Mouse (Mus musculus): ENCODE measurements around the gene Sh3rf1.
A peak's percentile ranks its signal among the peaks of the same experiment; 100 is the strongest.
"Not testable (repeated sequence)": the region's sequence is repeated elsewhere in the genome, so short reads cannot be mapped to it uniquely, and the experiment has no call there.

The Sh3rf1 gene

DNA sequence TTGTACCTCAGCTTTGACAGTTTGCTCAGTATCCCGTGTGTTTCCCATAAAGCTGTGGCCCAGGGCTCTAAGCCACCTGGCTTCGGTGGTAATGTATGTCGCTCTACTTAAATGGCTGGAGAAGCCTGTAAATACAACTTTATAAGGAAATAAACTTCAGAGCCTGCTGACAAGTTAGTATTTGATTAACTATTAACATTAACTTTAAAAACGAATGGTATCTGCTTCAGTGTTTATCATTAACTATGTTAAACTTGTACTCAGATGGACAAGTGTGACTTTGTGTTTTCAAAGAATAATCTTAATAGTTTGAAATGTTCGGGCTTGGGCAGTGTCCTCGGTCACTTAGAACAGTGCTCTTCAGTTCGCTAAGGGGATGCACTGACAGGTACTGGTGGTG is 151.5 kb downstream of the Sh3rf1 start:
- no peak for DNase-seq

DNA sequence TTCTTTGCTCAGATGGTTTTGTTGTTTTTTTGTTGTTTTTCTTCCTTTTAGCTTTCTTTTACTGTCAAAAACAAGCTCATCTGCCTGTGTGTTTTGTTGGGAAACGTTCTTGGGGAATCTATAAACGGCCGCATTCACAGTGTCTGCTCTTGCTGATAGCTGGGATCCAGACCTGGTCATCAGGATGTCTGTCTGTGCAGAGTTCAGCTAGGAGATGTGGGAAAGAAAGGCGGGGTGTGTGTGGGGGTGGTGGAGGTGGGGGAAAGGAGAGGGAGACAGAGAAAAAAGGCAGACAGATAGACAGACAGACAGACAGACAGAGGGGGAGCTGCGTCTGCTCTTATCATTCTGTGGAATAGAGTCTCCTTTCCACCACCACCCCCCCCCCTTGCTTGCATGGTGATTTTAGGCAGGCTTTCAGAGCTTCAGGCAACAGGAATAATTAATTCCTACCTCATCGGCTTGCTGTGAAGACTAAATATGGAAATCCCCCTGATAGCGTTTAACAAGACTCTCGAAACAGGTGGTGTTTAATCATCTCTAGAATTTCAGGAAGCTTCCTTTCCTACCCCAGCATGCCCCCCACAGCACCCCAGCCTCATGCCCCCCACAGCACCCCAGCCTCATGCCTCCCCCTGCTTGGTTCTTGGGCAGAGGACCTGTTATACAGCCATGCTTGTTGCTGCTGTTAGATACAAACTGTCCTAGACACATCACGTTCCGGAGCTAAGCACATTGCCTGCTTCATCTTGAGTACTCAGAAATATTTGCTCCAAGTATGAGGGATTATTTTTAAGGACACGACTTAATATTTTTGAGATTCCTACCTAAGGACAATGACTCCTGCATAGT is 155.4 kb downstream of the Sh3rf1 start:
- DNase-seq, result no peak

DNA sequence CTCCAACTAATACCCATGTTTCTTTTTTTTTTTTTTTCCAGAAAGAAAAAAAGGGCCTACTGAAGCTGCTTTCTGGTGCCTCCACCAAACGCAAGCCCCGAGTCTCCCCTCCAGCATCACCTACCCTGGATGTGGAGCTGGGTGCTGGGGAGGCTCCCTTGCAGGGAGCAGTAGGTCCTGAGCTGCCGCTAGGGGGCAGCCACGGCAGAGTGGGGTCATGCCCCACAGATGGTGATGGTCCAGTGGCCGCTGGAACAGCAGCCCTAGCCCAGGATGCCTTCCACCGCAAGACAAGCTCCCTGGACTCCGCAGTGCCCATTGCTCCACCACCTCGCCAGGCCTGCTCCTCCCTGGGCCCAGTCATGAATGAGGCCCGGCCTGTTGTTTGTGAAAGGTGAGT is 160.9 kb downstream of the Sh3rf1 start:
- peak; percentile 7 to 21 for DNase-seq

DNA sequence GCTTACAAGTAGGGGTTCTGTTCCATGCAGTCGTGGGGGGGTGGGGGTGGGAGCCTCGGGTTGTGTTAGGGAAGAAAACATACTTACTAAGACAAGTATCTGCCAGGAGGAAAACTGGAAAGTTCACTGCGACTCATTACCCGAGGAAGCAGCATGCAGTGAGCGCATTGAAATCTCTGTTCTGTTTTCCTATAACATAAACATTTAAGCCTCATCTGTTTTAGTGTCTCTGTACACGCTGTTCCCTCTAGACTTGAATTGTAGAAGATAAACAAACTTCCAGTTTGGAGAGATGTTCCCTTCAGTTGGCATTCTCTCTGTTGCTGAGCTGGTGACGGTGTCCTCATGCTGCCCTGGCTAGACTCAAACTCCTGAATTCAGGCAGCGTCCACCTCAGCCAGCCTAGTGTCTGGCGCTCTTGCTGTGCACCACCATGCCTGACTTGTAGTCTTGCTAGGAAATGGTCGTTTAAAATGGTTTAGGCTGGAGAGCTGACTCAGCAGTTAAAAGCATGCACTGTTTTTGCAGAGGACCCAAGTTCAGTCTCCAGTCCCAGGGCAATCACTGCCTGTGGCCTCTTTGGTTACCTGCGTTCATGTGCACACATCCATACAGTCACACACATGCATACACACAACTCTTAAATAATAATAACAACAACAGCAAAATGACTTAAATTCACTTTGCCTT is 162.0 kb downstream of the Sh3rf1 start:
- peak in 1 of 2 experiments; percentile 9 for DNase-seq

DNA sequence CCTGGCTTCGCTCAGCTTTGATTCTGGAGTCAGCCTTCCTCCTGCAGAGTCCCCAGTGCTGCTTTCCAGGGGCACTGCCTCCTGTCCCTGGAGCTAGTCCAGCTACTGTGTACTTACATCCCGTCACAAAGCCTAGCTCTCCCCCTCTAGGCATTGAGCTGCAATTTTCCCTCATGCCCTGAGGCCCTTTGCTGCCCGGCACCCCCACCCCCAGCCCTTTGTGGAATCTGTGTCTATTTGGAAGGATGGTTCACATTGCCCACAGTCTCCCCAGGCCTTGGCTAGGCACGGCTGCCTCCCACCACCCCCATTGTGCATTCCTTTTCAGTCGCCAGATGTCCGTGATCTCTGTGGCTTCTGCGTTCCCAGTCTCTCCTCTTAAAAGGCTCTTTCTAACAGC is 163.0 kb downstream of the Sh3rf1 start:
- DNase-seq, result peak; percentile 76 to 77

DNA sequence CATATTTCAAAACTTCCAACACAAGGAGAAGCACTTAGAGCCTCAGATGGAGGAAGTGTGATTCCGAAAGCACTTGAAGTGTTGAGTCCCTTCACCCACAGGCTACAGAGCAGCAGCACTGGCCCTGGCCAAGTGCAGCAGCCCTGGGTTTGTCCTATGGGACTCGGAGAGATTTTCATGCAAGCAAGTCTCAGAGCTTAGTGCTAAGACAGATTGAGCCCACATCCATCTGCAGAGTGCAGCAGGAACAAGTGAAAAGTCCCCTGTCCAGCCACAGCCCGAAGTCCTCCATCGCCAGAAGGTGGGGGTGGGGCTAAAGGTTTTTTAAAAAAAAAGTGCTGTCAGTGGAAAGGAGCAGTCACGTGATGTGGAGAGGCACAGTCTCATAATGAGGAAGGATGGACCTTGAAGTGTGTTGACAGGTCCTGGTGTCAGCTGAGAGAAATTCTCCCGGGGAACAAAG is 163.9 kb downstream of the Sh3rf1 start:
- DNase-seq, result peak; percentile 26 to 33

DNA sequence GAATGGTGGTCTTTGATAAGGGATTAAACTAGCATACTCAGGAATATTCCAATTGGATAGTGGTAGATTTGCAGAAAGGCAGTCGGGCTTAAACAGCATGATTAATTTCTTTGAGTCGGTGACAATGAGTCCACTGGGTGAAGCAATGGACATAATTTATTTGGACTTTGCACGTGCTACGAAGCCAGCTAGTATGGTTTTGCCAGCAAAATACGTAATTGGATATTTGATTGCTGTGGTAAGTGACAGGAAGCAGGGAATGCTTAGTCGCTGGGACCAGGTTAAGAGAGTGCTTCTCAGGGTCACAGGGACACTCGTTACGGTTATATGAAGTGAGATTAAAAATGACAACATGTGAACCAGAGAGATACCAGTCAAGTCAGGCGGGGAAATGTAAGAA is 164.7 kb downstream of the Sh3rf1 start:
- no peak for DNase-seq

DNA sequence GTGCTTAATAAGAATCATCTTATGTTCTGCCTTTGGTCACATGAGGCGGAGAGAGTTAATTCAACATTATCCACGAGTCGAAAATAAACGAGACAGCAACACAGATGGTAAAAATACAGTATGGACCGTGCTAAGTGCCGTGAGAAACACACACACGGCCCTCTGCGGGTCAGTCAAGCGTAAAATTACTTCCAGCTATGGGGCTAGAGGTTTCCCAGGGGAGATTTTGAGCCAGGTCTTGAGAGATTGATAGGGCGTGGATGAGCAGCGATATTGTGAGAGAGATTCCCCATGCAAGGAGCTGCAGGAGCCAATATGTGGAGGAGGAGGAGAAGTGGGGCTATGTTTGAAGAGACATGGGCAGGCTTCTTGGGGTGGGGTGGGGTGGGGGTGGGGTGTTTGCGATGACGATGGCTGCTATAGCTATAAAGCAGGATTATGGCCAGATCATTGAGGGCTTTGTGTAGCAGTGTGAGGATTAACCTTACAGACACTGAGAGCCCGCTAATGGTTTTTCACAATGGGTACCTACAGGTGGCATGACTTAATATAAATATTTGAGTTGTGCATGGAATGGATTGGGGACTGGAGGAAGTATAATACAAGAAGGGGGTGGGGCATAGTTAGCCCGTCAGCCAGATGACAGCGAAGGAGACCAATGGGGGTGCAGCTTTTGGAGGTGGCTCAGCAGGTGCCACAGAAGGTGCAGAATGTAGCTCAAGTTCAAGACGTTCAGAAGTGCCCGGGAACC is 166.8 kb downstream of the Sh3rf1 start:
- DNase-seq, result no peak

DNA sequence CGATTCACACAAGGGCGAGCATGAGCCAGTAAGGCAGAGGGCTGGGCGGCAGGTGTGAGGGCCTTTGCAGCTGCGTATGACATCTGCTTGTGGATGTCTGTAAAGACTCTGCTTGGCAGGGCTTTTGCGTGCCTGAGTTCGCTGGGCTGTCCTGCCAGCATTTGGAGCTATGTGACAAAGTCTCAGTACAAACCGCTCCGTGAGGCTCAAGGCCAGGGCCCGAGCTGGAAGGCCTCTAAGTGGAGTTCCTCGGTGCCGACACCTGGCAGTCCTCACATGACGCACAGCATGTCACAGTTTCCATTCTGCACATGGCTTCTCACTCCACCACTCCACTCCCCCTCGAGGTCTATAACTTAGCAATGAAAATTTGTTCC is 167.4 kb downstream of the Sh3rf1 start:
- DNase-seq, result peak; percentile 13 to 17

DNA sequence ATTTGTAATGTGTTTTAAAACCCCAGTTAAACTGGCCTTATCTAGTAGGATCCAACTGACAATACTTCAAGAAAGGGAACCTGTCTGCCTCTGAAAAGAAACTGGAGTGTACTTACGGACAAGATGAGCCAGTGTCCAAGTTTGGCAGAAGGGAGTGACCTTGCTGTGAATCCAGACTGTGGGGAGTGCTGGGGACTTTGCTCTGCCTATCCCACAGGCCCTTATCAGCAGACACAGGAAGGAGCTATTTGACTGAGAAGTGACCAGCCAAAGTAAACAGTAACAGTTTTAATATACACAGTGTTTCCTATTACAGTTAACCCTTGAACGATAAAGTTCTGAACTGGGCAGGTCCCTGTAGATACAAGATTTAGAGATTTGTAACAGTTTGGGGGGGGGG is 173.5 kb downstream of the Sh3rf1 start:
- no peak for DNase-seq

DNA sequence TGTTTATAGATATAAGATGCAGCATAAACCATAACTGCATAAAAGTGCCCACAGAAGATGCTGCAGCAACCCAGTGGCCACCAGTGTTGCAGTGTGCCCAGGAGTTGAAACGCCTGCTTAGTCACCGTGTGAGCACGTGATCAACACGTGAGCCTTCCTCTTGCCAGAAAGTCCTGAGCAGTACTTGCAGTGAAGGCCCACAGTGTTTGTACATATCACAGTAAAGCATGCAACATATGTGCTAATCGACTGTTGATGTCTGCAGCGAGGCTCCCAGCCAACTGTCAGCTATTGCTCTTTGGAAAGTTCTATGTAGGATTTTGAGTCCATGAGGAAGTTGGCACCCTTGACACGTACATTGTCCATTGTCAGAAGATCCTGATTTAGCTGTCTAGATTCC is 174.1 kb downstream of the Sh3rf1 start:
- no peak for DNase-seq

DNA sequence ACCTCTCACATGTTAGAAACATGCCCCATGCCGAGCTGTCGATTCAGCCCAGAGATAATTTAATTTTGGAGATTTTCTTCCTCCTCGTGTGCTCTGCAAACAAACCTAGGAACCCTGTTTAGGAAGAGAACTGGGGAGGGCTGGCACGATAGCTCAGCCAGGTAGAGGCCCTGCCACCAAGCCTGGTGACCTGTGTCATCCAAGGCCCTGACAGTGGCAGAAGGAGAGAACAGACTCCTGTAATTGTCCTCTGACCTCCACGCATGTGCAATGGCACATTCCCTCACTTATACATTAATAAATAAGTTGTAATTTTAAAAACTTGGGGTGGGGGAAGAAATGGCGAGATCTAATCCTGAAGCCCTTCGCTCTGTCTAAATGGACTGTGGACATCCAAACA is 179.2 kb downstream of the Sh3rf1 start:
- DNase-seq, result no peak

DNA sequence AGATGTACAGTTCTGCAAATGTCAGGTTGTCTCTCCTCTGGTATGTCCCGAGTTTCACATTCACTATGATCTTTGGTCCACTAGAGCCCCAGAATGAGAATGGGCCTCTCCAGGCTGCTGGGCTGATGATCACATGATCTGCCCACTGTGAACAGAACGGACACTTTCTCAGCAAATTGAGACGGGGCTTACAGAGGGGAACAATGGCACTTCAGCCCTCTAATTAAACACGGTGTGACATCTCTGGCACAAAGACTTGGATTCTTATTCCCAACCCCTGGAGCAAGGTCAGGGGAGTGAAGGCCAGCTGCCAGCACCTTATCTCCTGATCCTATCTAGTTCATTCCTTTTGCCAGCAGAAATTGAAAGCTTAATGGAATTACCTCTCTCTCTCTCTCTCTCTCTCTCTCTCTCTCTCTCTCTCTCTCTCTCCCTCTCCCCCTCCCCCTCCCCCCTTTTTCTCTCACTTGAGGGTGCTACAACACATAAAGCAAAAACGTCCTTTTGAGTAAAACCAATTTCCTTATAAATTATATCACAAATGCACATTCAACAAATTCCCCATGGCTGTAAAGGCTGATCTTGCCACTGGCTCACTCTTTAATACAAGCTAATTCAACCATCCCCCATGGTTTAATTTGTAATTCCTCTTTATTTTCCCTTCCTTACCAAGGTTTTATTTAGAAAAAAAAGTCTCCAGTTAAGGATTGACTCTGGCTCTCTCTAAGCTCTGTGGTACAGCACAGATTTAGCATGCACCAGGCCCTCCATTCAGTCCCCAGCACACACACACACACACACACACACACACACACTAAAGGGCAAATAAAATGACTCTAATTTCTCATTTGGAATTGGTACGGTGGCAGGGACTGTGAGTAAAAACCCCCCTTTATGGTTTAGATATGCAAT is 179.8 kb downstream of the Sh3rf1 start:
- no peak for DNase-seq

DNA sequence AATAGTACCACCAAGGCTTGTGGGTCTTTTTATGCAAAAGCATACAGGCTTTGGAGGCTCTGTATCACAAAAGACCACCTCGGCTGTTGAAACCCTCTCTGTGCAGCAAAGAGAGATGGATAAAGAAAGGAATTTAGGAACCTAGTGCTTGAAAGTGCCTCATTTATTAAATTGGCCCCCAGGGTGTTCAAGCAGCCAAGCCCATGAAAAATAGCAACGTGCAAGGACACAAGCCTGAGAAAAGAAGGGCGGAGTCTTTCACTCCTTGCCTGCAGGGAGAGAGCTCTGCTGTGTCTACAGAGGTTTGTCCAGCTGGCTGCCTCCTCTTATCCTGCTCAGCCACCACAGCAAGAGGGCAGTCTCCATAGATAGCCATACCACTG is 180.5 kb downstream of the Sh3rf1 start:
- DNase-seq, result no peak

DNA sequence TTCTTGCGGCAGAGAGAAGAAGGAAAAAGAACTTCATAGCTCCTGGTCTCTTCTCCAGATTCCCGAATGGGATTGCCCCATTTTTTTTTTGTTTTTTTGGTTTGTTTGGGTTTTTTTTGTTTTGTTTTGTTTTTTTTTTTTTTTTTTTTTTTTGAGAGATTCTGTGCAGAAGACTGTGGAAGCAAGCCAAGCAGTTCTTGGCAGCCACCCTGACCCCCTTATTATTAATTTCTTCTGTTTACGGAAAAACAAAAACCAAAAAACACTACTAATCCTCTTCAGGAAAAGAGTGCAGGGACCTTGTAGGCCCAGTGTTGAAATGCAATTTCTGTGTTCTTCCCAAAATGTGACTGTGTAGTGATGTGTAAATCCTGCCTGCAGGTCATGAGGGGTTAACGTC is 185.4 kb downstream of the Sh3rf1 start:
- DNase-seq, result no peak

DNA sequence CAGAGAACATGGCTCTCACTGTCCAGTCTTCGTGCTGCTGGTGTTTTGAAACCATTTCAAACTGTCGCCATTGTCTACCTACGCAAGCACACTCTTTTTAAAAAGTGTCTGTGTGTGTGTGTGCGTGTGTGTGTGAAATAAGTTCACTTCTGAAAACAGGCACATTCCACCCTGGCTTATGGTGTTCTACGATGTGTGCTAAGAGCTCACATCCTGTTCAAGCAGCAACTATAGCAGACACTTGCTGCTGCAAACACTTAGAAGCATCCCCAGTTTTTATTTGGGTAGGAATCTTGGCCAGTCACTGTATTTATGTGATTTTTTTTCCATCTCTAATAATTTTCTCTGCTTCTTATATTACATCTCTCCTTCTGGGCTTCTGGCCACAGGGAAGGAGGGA is 186.0 kb downstream of the Sh3rf1 start:
- not testable (repeated sequence) for DNase-seq

DNA sequence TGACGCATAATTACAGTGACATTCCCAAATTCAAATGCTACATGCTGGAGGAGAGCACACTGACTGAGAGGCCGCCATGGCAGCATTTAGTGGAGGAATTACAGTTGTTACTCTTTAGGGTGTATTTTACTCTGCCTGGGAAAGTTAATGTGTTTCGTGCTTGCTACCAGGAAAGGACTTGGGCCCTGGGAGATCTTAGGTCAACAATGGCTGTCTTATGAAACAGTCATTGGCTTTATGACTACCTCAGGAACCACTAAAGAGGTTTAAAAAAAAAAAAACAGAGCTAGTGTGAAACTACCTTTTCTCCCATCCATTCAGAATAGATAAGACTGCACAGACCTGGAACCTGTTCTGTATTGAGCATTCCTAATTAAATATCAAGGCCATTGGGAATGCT is 195.8 kb downstream of the Sh3rf1 start:
- DNase-seq, result no peak

DNA sequence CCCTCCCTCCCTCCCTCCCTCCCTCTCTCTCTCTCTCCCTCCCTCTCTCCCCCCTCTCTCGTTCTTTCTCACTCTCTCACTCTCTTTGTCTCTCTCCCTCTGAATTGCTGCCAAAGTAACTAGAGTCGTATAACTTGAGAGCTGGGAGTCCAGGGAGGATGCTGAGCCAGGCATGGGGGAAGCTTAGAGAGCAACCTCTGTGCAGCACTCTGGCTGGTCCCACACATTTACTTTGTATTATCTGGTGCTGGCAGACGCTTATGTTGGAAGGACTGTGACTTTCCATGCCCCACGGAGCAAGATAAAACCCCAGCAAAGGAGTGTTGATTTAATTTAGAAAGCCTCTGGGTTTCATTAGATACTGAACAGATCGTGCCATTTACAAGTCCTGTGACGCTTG is 196.5 kb downstream of the Sh3rf1 start:
- DNase-seq, result peak in 1 of 2 experiments; percentile 5

DNA sequence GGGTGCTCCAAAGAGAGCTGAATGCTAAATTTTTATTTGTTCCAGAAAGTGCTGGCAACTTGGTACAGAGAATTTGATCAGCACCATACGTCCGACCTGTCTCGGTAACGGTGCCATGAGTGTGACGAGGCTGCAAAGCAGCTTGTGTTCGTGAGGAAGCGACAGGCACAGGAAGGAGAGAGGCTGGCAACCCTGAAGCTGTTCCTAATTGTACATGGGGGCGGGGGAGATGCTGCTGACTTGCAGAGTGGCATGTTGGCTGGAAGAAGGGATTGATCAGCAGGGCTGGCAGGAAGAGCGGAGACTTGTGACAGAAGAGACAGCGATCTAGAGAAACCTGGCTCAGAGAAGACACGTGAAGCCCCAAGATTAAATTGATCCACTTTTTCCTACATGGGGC is 197.9 kb downstream of the Sh3rf1 start:
- DNase-seq, result peak; percentile 59

DNA sequence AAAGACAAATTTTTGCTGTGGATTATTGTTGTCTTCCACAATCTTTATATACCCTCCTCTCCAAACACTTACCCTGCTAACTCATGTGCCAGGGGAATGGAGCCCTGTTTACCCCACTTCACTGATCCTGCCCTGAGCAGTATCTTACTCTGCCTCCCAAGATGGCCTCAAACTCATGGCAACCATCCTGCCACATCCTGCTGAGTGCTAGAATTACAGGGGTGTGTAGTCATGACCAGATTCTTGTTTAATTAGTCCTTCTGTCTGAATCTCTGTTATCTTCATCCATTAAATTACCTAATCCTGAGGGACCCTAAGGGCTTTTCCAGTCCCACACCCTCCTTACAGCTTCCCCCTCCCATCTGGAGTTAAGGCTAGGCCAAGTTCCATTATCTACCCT is 201.5 kb downstream of the Sh3rf1 start:
- no peak for DNase-seq

DNA sequence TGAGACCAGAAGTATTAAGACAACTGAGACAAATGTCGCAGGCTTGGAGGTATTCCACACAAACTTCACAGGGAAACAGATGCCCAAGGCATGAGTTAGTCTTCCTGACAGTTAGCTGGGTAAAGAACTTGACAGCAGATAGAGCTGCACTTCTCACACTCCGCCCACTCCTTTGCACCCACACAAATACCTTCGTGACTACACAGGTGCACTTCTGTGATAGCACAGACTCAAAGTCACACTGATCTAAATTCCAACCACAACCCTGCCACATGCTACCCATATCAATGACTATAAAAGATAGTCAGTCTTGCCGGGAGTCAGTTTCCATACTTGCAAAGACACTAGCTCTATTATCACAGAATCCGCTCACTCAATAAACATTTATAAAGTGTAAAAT is 202.4 kb downstream of the Sh3rf1 start:
- no peak for DNase-seq

DNA sequence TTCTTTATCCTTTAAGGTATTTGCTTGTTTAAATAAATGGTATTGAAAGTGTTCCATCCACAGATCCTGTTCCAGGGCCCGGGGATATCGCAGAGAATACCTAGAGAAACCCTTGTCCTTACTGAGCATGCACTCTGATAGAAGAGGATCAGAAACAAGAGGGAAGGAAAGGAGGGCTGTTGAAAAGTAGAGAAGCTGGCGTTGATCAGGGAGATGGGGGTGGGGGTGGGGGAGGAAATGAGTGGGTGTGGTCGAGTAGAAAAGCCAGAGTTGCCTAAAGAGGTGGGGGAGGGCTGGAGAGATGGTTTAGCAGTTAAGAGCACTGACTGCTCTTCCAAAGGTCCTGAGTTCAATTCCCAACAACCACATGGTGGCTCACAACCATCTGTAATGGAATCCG is 203.0 kb downstream of the Sh3rf1 start:
- DNase-seq, result no peak

Measured in cerebellum, postnatal 14 days (tissue).